Mouse (Mus musculus) inflammation-experienced regulatory T-cells, adult 6 months (primary cell): ENCODE measurements around the gene Tmbim7. TPM values are rescaled to one million over a fixed set of nuclear protein-coding genes. Genes with fewer than 3 reads are reported as not detected.
"Not testable (repeated sequence)": the region's sequence is repeated elsewhere in the genome, so short reads cannot be mapped to it uniquely, and the experiment has no call there.

ENCODE experiments used
- ATAC-seq: one replicate; pipeline ENCODE4 v1.8.0; 2017
- polyA plus RNA-seq, 3 experiments: library from polyadenylated mRNA; unstranded; fragments of 100-300 nt; shearing (Covaris generic); gene quantifications; one replicate each; pipeline ENCODE4 v1.2.1; 2017

Tmbim7 gene
- polyA plus RNA-seq: not detected

DNA sequence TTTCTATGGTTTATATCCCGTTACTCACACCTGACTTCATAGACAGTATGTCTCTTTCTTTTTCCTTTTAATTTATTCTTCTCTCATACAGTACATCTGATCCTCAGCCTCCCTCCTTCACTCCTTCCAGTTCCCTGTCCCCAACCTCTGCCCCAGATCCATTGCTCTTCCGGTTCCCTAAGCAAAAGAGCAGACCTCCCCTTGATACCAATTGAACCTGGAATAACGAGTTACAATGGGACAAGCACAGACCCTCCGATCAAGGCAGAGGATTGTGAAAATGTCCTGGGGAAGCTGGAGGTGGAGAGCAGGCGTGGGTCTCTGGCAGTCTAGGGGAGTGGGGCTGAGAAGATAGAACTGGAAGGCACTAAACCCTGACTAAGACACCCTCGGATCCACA, at the start of gene Tmbim7:
Gene Tmbim7, plus strand, starts transcription at position 301 of the 400 bp plus-strand sequence.
- ATAC-seq: no peak

DNA sequence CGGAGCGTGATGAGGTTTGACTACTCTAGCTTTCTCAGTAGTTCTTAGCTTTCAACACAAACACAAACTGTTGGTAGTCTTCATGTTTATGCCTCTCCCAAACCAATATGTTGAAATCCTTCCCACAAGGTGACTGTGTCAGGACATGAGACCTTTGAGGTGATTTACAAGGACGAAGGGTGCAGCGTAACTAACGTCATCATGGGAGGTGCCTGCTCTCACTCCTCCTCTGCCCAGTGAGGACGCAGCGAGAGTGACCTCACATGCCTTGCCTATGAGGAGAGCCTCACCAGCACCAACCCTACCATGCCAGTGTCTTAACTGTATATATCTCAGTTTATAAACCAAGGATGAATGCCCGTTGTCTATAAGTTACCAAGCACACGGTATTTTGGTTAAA, 43.9 kb upstream of the Tmbim7 start:
- ATAC-seq: no peak

DNA sequence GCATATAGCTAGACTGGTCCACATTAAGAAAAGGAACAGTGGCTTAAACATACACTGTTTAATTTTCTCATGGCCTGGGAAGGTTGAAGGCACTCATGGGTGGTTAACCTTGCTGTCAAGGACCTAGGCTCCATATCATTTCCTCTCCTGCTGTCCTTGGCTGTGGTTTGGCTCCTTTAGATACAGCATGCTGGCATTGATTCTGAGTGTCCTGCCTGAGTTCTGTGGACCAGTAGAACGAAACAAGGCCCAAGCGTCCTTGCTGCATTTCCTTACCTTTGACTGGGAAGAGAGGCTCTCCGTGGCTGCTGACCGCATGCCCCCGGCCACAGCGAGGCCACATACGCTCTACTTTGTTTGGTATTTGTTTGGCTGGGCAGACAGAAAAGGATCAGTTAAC, 41.7 kb upstream of the Tmbim7 start:
- no peak for ATAC-seq

DNA sequence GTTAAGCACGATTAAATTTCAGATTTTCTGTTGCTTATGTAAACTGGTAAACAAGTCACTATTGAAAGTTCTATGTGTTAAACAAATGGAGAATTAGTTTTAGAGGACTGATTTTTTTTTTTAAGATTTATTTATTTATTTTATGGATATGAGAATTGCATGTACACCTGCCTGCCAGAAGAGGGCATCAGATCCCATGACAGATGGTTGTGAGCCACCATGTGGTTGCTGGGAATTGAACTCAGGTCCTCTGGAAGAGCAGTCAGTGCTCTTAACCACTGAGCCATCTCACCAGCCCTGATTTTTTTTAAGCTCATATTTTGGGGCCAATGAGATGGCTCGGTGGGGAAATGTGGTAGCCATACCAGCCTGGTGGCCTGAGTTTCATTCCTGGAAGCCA, 39.1 kb upstream of the Tmbim7 start:
- ATAC-seq: not testable (repeated sequence)

DNA sequence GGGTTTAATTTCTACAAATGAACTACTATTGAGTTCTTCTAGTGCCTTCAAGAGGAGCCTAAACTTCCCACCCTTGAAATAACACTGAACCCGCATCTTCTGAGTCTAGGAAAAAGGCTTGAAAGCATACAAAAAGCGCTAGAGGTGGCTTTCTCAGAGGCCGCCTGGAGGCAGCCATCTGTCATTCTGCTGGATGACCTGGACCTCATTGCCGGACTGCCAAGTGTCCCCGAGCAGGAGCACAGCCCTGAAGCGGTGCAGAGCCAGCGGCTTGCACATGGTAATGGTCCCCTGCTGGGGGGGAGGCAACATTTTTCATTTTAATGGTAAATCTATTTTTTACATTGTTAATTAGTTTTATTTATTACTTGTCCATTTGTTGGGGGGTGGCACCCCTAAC, 30.5 kb upstream of the Tmbim7 start:
- no peak for ATAC-seq

DNA sequence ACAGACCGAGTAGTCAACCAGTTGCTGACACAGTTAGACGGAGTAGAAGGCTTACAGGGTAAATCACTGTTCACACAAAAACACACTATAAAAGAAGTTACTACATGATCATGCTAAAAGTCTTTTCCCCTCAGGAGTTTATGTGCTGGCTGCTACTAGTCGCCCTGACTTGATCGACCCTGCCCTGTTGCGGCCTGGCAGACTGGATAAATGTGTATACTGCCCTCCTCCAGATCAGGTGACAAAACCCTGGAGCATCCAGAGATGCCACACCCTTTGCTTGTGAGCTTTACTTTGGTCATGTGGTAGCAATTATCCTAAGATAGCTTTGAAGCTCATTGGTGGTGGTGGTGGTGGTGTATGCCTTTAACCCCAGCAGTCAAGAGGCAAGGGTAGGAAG, 20.9 kb upstream of the Tmbim7 start:
- ATAC-seq: no peak

DNA sequence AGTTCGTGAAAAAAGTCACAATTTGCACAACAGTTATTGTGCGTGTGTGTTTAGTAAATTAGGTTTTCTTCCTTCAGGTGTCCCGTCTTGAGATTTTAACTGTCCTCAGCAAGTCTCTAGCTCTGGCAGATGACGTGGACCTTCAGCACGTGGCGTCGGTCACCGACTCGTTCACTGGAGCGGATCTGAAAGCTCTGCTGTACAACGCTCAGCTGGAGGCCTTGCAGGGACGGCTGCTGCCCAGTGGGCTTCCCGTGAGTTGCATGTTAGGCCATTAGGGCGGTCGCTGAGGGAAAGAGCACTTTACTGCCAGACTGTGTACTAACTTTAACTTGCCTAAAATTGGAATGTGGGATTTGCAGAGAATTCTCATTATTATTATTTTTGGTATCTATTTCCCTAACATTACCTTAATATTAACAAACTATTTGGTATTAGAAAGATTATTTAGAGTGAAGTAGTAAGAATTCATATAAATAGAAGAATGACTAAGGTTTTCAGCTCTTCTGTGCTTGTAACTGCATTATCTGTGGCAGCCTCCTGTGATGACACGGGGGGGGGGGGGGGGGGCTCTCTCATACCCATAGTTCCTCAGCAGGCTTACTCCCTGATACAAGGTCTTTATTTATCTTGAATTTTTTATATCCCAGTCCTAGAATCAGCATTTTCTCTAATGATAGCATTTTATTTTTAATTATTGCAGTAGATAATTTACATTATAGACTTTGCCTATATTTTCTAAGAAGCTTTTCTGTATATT, 19.3 kb upstream of the Tmbim7 start:
- ATAC-seq: no peak

DNA sequence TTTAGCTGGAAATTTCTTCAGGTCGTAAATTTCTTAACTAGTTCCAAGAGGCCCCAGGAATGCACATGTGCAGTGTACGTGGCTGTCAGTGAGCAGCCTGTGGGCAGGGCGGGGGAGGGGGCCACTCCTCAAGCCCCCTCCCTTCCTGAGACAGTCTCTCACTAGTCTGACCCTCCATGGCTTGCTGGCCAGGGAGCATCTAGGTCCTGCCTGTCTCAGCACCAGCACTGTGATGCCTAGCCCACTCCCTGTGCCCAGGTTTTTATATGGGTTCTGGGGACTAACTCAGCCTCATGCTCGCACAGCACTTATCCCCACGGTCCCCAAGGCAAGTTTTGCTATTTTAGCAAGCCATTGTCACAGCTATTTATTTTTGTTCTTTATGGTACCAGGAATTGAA, 18.7 kb upstream of the Tmbim7 start:
- no peak for ATAC-seq

DNA sequence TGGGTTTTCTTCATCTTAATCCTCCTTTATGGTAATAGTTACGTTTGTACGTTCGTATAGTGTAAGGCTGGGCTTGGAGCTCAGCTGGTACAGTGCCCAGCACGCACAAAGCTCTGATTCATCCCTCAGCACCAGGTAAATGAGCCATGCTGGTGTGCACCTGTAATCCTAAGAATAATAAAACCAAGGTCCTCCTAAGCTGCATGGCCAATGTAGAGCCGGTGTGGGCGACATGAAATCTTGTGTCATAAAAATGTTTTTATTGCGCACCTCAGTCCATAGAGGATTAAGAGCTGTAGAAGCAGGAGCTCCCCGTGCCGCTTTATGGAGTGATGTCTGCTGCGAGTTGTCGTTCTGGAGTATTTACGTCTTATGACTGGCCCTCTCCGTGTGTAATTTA, 17.7 kb upstream of the Tmbim7 start:
- ATAC-seq: no peak

DNA sequence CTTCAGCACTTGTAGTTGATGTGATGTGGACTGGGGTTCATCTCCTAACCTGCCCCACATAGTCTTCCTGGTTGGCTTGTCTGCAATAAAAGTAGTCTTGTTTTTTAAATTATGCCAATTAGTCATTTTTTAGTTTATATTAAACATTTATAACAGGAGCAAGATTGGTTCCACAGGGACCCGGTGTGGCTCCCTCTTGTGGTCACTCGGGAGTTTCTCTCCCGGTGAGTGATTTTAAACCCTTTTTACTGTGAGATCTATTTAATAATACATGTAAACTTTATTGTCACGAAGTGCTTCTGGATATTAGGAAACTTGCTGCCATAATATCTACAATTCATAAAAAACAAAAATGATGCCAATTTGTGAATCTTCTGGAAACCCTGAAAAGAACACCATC, 17.0 kb upstream of the Tmbim7 start:
- no peak for ATAC-seq

DNA sequence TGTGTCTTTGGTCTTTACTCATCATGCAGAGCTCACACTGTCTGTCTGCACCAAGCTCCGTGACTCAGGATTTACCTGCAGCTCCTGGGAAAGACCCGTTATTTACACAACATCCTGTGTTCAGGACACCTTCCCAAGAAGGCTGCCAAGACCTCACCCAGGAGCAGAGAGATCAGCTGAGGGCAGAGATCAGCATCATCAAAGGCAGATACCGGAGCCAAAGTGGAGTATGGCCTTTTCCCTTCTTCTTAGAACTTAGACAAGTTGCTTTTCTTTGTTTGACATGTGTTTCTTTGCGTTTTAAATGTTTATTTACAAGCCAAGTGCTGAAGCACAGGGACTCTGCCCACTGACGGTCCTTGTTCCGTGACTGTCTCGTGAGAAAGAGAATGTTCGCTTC, 15.7 kb upstream of the Tmbim7 start:
- no peak for ATAC-seq

DNA sequence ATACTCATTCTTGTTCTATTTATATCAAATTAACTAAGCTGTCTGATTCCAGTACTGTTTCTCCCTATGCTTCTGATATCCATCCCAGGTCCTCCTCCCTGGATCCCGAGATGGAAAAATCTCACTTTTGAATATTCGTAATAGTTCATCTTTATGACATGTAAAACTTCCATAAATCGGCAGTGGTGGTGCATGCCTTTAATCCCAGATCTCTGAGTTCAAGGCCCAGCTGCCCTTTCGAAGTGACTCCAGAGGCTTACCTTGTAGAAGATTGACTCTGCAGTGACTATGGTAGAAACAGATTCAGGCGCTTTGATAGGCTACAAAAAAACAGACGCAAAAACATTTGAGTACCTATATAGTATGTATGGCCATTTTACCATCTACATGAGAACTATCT, 6.4 kb upstream of the Tmbim7 start:
- no peak for ATAC-seq

DNA sequence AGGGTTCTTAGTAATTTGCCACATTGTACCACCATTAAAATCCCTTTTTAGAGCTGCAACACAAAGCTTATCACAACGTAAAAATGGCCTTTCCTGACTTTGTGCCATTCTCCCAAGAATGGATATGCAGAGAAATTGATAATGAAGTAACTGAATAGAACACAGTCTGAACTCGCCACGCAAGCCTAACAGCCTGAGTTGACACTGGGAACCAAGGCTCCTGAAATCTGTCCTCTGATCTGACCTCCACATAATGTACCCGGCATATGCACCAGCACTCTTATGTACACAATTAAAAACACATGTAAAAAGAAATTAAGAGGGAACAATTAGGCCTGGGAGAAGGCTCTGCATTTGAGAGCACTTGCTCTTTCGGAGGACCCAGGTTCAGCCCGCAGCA, 5.7 kb upstream of the Tmbim7 start:
- no peak for ATAC-seq

DNA sequence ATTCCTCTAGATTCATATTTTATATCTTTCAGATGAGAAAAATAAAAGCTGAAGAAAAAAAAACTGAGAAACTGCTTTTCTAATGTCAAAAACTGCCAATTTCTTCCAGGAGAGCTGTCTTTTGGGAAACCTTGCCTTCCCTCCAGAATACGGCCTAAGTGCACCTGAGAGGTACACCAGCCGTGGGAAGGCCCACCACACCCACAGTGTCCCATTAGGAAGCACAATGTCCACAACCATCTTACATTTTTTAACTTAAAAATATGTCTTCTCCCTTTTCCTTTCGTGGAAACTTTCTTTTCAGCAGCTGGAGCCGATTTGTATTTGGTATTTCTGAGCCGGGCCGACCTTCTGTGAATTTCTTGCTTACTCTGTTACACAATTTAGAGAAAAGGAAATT, 4.4 kb upstream of the Tmbim7 start:
- peak; percentile 5 for ATAC-seq

DNA sequence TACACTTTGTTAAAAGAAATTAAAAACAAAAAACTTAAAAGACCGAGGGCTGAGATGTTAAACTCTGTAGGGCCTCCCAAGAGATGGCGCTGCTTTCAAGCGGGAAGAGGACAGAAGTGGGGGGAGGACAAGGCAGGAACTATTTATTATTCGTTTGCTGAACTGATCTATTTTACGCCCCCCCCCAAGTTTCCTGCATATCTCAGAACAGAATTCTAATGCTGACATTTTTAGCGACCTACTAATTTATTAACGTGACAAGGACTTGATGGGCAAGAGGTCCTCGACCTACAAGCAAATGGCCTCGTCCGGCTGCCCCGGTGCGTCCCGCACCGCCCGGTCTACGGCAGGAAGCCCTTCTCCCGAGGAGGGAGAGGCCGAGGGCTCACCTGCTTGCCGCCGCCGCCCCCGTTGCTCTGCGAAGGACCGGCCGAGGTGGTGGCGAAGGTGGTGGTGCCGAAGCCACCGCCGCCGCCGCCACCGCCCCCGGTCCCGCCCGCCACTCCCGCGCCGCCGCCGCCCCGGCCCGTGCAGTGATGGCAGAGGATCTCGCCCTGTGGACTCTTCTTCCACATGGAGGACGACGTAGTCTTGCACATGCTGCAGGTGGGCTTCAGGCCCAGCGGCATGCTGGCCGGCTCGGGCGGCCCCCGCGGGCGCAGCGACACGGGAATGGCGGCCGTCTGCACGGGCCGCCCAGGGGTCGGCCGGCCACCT, 3.8 kb upstream of the Tmbim7 start:
- peak; percentile 78 for ATAC-seq

DNA sequence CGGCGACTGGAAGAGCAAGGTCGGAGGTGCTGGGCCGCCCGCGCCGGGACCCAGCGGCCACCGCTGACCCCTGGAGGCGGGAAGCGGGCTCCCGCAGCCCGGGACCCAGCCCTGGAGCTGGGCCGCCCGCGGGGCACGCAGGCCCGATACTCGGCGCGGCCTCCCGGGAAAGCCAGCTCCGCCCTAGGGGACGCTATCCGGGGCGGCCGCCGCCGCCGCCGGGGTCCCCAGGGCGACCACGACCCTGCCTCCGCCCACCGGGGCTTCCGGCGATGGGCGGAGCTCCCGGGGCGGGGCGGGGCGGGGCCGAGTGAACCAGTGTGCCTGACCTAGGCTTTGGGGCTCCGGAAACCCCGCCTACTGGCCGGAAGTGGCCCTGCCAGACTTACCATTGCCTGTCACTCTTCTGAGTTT, 3.3 kb upstream of the Tmbim7 start:
- ATAC-seq: peak; percentile 85

DNA sequence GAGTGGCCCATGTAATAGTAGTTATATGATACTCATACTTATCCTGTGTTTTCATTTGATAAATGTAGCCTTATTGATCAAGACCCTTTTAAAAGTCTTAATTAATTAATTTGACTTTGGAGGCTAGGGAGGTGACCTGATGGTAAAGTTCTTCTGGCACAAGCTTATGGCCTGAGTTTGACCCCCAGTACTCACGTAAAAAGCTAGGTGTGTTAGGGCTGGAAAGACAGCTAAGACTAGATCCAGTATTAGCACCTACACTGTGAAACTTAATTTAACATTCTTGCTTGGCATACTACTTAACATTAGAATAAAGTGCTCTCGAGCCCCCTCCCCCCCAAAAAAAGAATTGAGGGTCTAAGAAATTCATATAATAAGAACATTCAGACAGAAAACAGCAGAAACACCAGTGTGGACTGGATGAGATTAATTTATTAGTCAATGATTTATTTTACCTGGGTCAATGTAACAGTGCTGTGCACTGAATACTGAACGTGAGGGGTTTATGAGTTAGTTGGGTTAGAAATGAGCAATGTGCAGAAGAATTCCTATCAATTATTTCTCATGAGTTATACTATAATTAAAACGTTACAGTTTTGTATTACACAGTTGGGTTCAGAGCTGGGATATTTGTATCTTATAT, 2.7 kb upstream of the Tmbim7 start:
- ATAC-seq: no peak

DNA sequence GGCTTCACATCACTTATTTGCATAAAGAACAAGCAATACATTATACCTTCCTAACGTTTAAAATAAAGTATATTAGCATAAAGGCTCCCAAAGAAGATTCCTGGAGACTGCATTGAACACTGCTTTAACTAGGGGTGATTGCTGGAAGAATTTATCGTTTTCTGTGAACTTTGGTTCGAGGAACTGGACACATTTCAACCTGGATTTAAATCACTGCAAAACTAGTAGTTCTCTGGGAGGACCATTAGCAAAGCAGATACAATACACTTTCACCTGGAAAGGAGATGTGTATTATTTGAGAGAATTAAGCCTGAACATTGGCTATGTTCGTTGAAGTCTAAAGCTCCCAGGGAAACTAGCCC, 2.2 kb upstream of the Tmbim7 start:
- ATAC-seq: no peak

DNA sequence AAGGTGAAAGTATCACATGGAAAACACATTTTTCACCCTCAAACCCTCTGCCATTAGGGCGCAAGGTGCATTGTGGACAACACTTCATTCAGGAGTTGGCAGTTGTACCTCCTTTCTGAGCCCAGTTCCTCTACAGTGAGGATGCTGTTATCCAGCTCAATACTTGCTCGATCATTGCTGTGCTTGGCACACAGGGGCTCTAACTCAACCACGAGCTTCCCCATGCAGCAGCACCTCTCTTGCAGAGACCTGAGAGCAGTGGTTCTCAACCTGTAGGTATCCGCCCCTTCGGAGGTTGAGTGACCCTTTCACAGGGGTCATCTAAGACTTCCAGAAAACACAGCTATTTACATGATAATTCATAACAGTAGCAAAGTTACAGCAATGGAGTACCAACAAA, 640 bp downstream of the Tmbim7 start:
- ATAC-seq: no peak

DNA sequence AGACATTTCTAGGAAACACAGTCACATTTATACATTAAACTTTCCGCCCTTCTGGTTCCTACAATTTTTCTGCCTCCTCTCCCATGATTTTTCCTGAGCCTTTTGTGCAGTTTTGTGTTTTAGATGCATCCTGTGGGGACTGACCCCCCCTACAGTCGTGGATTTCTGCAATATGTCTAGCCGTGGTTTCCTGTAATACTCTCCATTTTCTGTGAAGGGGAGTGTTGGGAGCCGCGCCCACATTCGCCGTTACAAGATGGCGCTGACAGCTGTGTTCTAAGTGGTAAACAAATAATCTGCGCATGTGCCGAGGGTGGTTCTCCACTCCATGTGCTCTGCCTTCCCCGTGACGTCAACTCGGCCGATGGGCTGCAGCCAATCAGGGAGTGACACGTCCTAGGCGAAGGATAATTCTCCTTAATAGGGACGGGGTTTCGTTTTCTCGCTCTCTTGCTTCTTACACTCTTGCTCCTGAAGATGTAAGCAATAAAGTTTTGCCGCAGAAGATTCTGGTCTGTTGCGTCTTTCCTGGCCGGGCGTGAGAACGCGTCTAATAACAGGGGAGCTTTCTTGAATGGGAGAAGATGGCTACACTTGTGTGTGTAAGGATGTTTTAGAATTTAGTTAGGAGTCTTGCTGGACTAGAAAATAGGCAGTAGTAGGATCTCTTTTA, 2.1 kb downstream of the Tmbim7 start:
- not testable (repeated sequence) for ATAC-seq

DNA sequence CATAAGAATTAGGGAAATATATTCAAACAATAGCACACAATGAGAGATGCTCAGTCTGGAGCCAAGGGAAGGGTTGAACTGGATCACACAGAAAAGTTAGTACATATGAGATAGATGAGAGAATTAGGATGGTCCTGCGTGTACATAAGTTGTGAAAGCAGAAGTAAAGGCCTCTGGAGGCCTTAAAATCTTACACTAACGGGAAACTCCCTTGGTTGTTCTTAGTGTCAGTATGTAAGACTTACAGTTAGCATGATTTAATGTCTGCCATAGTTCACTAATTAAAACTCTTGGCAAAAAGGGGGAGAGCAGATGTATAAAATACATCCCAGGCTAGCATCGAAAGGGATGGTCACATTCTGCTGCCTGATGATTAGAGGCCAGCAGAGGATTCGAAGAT, 2.8 kb downstream of the Tmbim7 start:
- ATAC-seq: no peak

DNA sequence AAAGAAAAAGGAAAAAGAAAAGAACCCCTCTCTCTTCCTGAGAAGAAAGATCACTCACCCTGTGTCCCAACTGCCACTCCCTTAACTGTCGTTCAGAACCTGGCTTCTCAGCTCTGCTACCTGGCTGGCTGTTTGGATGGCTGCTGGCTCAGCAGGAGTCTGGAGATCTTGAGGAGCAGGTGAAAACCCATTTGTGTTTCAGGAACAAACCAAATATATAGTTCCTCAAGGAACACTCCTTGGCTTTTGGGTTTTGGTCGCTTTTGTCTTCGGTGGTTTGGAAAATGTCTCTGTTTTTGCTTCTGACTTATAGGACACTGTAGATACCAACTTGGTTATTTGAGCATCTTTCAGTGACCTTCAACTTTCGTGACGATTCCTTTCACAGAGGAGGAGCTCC, 6.1 kb downstream of the Tmbim7 start, which contains the start of gene Gatad1:
Gene Gatad1, minus strand, starts transcription at position 101 of the 400 bp plus-strand sequence.
- ATAC-seq: no peak

DNA sequence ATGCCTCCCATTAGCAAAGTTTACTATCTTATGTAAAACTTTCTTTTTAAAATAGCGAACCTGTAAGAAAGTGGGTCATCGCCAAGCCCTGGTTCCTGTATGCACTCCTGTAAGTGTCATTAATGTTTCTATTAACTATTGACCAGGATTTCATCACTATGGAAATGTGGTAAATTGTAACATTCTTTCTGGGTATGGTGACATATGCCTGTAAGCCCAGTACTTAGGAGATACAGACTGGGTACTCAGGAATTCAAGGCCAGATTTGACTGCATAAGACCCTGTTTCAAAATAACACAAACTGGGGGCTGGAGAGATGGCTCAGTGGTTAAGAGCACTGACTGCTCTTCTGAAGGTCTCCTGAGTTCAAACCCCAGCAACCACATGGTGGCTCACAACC, 14.2 kb downstream of the Tmbim7 start:
- no peak for ATAC-seq
